Mouse (Mus musculus): Measurements from ENCODE around the gene Gm17949.

Gene Gm17949

DNA sequence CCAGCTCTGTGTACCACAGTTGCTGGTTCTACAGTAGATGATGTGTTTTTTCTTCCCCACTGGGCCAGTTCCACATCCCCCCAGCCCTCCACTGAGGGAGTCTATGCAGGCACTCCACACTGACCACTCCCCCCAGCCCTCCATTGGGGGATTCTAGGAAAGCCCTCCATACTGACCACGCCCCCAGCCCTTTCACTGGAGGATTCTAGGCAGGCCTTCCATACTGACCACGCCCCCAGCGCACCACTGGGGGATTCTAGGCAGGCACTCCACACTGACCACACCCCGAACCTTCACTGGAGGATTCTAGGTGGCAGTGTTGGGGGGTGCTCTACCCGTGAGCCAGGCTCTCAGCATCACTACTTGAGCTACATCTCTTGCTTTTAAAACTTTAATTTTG, 36.1 kb downstream of the Gm17949 start:
- DNase-seq (ENCODE audit: low spot score), result no peak

DNA sequence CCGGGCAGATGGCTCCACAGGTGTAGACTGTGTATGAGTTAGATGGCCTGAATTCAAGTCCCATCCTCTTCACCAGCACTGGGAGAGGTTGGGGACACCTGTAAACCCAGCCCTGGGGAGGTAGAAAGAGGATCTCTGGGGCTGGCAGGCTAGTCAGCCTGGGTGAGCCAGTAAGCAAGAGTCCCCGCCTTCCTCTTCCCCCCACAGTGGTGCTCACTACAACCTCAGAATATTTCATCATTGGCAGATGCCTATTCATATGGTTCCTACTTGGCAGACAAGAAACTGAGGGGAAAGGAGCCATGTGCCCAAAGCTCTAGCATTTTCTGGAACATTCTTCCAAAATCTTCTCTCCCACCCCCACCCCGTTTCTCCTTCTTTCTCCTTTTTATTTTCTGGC, 37.5 kb downstream of the Gm17949 start:
- DNase-seq (ENCODE audit: low spot score), result no peak

DNA sequence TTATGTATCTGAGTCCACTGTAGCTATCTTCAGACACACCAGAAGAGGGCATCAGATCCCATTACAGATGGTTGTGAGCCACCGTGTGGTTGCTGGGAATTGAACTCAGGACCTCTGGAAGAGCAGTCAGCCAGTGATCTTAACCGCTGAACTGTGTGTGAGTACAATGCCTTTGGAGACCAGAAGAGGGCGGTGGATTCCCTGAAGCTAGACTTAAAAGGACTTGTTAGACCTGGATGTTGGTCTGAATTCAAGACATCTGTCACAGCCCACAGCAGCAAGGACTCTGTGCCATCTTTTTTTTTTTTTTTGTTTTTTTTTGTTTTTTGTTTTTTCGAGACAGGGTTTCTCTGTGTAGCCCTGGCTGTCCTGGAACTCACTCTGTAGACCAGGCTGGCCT, 40.4 kb downstream of the Gm17949 start:
- peak; percentile 36 for DNase-seq (ENCODE audit: low spot score)

DNA sequence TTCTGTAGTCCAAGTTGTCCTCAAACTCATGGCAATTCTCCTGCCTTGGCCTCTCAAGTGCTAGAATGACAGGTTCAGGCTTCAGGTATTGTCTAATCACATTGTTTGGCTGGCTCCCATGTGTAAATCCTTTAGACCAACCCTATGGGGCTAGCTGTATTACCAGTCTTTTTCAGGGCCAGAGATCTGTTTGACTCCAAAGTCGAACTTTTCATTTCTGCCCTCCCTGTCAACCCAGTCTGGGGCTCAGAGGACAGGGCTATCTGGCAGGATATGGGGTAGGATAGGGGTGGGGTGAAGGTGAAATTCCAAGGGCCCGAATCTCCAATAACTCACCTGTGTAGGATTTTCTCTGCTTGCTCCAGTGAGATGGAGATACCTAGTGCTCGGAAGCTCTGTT, 45.0 kb downstream of the Gm17949 start:
- DNase-seq (ENCODE audit: low spot score), result no peak

DNA sequence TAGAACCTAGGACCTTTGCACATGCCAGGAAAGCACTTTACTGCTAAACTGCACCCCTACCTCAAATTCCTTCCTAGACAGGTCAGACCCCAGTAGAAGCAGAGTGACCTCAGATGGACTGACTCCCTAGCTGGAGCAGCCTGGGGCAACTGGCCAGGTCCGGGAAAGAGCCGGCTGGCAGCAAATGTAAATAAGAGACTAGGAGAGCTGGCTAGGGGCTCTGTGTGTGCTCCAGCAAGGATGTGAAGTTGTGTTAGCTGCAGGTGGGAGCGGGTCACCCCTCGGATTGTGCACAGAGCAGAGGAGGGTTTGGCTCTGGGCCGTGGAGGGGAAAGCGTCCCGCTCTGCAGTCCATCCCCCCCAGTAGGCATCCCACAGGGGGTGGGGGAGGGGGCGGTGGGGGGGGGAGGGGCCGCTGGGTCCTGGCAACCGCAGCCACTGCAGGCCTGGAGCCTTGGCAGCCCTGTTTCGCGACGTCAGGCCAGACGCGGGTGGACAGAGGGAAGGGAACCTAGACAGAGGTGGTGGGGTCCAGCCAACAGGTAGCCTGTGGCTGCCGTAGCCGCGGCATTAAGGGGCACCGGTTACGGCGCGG, 47.7 kb downstream of the Gm17949 start, which contains the start of gene Crb3:
Gene Crb3, plus strand, starts transcription at position 215 of the 595 bp plus-strand sequence.
- no peak for DNase-seq (ENCODE audit: low spot score)

DNA sequence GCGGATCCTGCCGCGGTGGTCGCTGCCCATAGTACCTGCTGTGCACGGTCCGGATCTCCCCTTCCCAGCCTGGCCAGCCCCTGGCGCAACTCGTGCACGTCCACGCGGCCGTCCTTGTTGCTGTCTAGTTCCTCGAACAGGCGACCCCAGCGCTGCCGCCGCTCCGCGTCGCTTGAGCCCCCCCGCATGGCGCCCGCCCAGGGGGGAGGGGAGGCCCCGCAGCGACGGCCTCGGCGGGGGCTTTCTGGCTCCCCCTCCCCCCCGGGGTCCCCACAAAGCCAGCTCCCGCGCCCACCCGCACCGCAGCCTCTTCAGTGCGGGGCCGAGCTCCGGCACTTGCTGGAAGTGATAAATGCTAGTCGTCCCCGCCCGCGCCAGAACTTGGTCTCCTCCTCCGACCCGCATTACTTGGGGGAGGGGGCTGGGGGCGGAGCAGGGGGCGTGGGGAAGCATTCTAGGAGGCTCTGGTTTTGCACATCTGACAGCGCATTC, 48.3 kb downstream of the Gm17949 start, which contains the start of gene Slc25a23:
Gene Slc25a23, minus strand, starts transcription at position 378 of the 492 bp plus-strand sequence.
- peak; percentile 58 for DNase-seq (ENCODE audit: low spot score)

DNA sequence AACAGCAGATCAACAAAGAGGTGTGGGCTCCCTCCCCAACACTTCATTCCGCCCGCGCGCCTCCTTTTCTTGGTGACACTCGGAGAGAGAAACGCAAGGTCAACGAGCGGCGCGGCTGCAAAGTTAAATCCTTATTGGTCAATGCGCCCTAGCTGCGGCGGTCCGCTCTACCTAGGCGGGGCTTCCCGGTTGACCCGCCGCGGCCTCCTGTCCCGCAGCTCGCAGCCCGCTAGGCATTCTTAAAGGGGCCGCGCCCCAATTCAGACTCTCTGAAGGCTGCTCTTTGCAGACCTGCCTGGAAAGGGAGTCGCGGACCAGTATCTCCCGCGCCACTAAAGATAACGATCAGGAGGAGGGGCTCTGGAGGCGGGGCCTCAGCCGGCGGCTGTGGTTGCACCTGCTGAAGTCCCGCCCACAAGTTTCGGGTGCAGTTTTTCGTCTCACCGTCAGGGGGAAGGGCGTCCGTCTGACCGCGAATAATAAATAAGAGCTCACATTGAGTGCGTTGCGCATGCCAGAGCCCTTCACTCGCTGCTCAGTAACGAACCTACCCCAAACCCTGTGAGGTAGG, 49.0 kb downstream of the Gm17949 start:
- DNase-seq (ENCODE audit: low spot score), result peak; percentile 97

DNA sequence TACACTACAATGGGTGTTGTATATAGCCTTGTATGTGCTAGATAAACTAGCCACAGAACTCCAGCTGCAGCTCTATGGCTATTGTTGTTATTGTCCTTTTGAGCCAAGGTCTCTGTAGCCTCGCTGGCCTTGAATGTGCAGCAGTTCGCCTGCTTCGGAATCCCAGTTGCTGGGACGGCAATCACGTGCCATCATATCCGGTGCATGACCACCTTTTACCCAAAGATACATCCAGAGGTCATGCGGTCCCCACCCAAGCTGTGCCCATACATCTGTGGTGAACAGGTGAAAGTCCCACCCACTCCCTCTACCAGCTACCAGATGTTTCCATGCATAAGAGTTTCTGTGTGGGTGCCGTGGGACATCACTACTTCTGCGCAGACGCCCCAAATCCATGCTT, 49.8 kb downstream of the Gm17949 start:
- peak; percentile 27 for DNase-seq (ENCODE audit: low spot score)

DNA sequence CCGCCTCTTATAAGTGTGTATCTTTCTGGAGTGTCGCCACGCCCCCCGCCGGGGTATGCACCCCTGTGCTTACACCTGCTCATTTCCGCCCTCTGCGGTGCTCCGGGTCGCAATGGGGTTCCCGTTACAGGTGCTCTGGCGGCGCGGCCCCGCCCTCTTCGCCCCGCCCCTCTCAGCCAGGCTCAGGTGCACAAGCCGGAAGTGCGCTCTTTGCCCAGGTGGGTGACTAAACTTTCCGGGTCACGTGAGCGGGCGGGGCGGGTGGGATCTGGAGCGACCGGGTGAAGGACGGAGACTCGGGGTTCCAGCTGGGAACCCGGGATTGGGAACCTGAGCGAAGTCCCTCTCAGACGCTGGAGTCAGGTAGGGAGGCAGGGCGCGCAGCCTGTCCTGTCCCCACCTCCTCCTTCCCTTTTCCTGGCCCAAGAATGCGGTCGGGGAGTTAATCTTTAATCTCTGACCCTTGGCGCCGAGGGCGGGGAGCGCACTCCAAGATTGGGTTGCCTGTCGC, 50.8 kb downstream of the Gm17949 start:
- DNase-seq (ENCODE audit: low spot score), result peak; percentile 48

DNA sequence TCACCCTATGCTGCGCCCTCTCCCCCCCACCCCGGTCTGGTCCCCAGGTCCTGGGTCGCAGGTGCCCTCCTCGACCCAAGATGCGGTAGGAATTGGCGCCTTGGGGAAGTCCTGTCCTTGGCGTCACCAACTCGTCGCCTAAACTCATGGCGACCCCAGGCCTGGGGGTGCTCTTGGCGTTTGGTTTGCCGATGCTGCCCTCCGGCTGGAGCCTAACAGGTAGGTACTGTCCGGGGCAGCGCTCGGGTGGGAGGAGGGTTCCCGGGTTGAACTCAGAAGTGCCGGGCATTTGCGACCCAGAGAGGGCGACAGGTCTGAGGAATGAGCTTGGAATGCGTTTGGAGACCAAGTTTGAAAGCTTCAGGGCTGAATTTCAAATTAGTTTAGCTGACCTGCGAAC, 51.3 kb downstream of the Gm17949 start:
- no peak for DNase-seq (ENCODE audit: low spot score)

DNA sequence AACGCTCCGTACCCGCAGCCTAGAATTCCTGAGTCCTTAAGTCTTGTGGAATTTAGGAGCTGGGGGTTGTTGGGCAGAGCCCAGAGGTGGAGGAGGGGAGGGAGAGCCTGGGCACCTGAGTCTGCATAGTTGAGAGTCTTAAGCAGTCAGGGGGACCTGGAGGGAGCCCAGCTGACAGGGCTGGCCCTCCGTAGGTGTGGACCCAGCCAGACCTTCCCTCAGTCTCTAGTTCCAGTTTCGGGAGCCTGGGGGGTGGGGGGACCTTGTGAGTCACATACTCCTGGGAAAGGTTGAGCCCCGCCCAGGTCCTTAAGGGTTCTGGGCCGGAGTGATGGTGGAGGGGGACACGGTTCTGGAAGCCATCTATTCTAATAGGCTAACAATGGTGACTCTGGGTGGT, 51.8 kb downstream of the Gm17949 start:
- DNase-seq (ENCODE audit: low spot score), result no peak

DNA sequence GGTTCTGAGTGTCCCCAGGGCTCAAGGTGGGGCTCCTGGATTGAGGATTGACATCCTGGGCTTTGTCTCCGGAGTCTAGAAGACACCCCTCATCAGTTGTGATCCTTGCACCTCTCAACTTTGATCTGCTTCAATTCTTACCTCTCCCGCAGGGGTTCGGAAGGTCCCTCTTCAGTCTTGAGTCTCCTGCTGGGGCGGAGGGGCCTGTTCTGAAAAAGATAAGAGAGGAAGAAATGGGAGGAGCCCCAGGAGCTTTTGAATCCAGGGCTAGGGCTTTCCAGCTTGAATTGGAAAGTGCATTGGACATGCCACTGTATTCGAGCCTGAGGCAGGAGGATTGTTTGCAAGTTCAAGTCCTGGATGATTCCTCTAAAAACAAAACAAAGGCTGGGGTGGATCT, 55.6 kb downstream of the Gm17949 start:
- DNase-seq (ENCODE audit: low spot score), result no peak

DNA sequence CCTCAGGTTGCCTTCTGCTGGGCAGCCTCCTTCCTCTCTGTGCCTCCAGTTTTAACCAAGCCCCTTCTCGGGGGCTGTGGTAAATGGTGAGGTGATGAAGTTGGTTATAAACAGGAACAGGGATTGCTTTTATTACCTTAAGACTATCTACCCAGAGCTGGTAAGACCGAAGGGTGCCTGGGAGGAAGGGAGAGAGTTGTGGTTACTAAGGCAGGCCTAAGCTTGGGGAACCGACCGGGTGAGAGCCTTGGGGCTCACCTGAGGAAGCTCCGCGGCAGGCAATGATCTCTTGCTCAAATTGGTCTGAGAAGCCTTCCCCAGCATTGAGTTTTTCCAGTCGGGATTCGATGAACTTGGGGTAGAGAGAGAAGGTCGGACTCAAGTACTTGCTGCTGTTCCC, 59.0 kb downstream of the Gm17949 start:
- DNase-seq (ENCODE audit: low spot score), result no peak

DNA sequence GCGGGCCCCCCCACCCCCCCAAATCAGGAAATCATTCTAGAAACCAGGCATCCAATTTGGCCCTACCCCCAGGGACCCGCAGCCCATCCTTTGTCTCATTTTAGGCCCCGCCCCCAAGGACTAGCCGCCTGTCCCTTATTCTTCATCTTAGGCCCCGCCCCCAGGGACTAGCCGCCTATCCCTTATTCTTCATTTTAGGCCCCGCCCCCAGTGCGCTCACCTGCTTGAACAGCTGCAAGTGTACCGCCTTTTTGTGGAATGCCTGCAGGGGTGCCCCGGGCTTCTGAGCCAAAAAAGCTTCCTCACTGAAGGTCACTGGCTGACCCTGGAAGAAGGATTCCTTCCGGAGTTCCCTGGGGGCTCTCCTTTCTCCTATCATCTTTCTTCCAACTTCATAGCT, 59.4 kb downstream of the Gm17949 start:
- DNase-seq (ENCODE audit: low spot score), result no peak

Measured in T-cell, adult 2 months (primary cell).